Mouse (Mus musculus): Measurements from ENCODE around the gene Bco2. TPM values are rescaled to one million over a fixed set of nuclear protein-coding genes. Genes with fewer than 3 reads are reported as not detected.

The Bco2 gene
- polyA plus RNA-seq, 1 experiment from 2014 or later, result 0.37 TPM

GRCm38 (mm10) chr9:50500974-50501501, 53.9 kb downstream of the Bco2 start:
- Histone ChIP-seq H3K4me2 (peak overlapping the region; percentile 53), H3K36me3 (ENCODE audit: poor library complexity, severe bottlenecking) (no peaks in the 10 kb centered on the region), H3K9ac (no peak overlapping the region), H3K4me1 (peaks cover under 1% of the 10 kb centered on the region), H3K9me3 (replicated peaks) (no peaks in the 10 kb centered on the region), H3K4me3 (peak overlapping the region; percentile 31), H3K27ac (no peak overlapping the region), H3K27me3 (no peaks in the 10 kb centered on the region)
- peak; percentile 85 for ATAC-seq
- 26% methylated on average over 14 of the region's 14 CpGs for WGBS

GRCm38 (mm10) chr9:50500467-50500973, 54.5 kb downstream of the Bco2 start:
- no peak for ATAC-seq
- WGBS, result 74% methylated on average over 15 of the region's 15 CpGs
- Histone ChIP-seq H3K27ac (no peak overlapping the region), H3K27me3 (no peaks in the 10 kb centered on the region), H3K36me3 (ENCODE audit: poor library complexity, severe bottlenecking) (no peaks in the 10 kb centered on the region), H3K4me2 (peak overlapping the region; percentile 53), H3K9ac (no peak overlapping the region), H3K4me1 (peaks cover 5% of the 10 kb centered on the region), H3K4me3 (peak overlapping the region; percentile 31), H3K9me3 (replicated peaks) (no peaks in the 10 kb centered on the region)

GRCm38 (mm10) chr9:50499781-50500180, 55.2 kb downstream of the Bco2 start:
- no peak overlapping the region for H3K27ac ChIP-seq

GRCm38 (mm10) chr9:50498815-50499214, 56.2 kb downstream of the Bco2 start:
- Histone ChIP-seq H3K27ac (no peak overlapping the region), H3K27me3 (no peaks in the 10 kb centered on the region), H3K4me1 (peaks cover 5% of the 10 kb centered on the region), H3K9me3 (replicated peaks) (no peaks in the 10 kb centered on the region), H3K9ac (no peak overlapping the region), H3K36me3 (ENCODE audit: poor library complexity, severe bottlenecking) (no peaks in the 10 kb centered on the region), H3K4me2 (no peak overlapping the region), H3K4me3 (no peak overlapping the region)
- WGBS, result 85% methylated on average over 16 of the region's 16 CpGs
- no peak for ATAC-seq

More at GRCm38 (mm10) chr9:50499781-50500180, 55.2 kb downstream of the Bco2 start:
- Histone ChIP-seq H3K4me3 (no peak overlapping the region), H3K9ac (no peak overlapping the region), H3K4me1 (peaks cover 5% of the 10 kb centered on the region), H3K4me2 (no peak overlapping the region), H3K36me3 (ENCODE audit: poor library complexity, severe bottlenecking) (no peaks in the 10 kb centered on the region), H3K9me3 (replicated peaks) (no peaks in the 10 kb centered on the region), H3K27me3 (no peaks in the 10 kb centered on the region)
- ATAC-seq, result no peak
- WGBS, result 90% methylated on average over 3 of the region's 3 CpGs

- peaks cover 5% of the 10 kb centered on the region for H3K4me1 ChIP-seq
- H3K4me3 ChIP-seq, result no peak overlapping the region
- H3K4me2 ChIP-seq, result no peak overlapping the region
- 88% methylated on average over 2 of the region's 2 CpGs for WGBS
- no peaks in the 10 kb centered on the region for H3K9me3 ChIP-seq (replicated peaks)
- no peak overlapping the region for H3K9ac ChIP-seq
- no peaks in the 10 kb centered on the region for H3K27me3 ChIP-seq
- no peak for ATAC-seq
- no peak overlapping the region for H3K27ac ChIP-seq
- H3K36me3 ChIP-seq (ENCODE audit: poor library complexity, severe bottlenecking), result no peaks in the 10 kb centered on the region
Measured at GRCm38 (mm10) chr9:50497536-50497935, 57.4 kb downstream of the Bco2 start.

GRCm38 (mm10) chr9:50497076-50497475, 57.9 kb downstream of the Bco2 start:
- Histone ChIP-seq H3K4me3 (no peak overlapping the region), H3K9ac (no peak overlapping the region), H3K27me3 (no peaks in the 10 kb centered on the region), H3K4me1 (peaks cover 5% of the 10 kb centered on the region), H3K4me2 (no peak overlapping the region), H3K27ac (no peak overlapping the region), H3K36me3 (ENCODE audit: poor library complexity, severe bottlenecking) (no peaks in the 10 kb centered on the region), H3K9me3 (replicated peaks) (no peaks in the 10 kb centered on the region)
- ATAC-seq, result no peak
- WGBS, result 72% methylated on average over 6 of the region's 6 CpGs

- no peak overlapping the region for H3K4me3 ChIP-seq
- H3K9ac ChIP-seq, result no peak overlapping the region
- H3K27me3 ChIP-seq, result no peaks in the 10 kb centered on the region
- H3K9me3 ChIP-seq (replicated peaks), result no peaks in the 10 kb centered on the region
- ATAC-seq, result no peak
- H3K27ac ChIP-seq, result no peak overlapping the region
- WGBS, result 16% methylated on average over 6 of the region's 6 CpGs
- no peaks in the 10 kb centered on the region for H3K36me3 ChIP-seq (ENCODE audit: poor library complexity, severe bottlenecking)
- H3K4me2 ChIP-seq, result no peak overlapping the region
- peaks cover 5% of the 10 kb centered on the region for H3K4me1 ChIP-seq
Measured at GRCm38 (mm10) chr9:50496546-50496945, 58.4 kb downstream of the Bco2 start.

GRCm38 (mm10) chr9:50496151-50496505, 58.9 kb downstream of the Bco2 start:
- 14% methylated on average over 6 of the region's 6 CpGs for WGBS
- Histone ChIP-seq H3K27ac (no peak overlapping the region), H3K9me3 (replicated peaks) (no peaks in the 10 kb centered on the region), H3K9ac (no peak overlapping the region), H3K4me2 (0 out of 2 replicates have a peak overlapping the region, but pooled peaks have one; percentile 13), H3K27me3 (no peaks in the 10 kb centered on the region), H3K36me3 (ENCODE audit: poor library complexity, severe bottlenecking) (no peaks in the 10 kb centered on the region), H3K4me3 (no peak overlapping the region), H3K4me1 (peaks cover 5% of the 10 kb centered on the region)
- no peak for ATAC-seq

- Histone ChIP-seq H3K27me3 (no peaks in the 10 kb centered on the region), H3K36me3 (ENCODE audit: poor library complexity, severe bottlenecking) (no peaks in the 10 kb centered on the region), H3K9ac (no peak overlapping the region), H3K9me3 (replicated peaks) (no peaks in the 10 kb centered on the region), H3K27ac (no peak overlapping the region), H3K4me2 (0 out of 2 replicates have a peak overlapping the region, but pooled peaks have one; percentile 13), H3K4me1 (peaks cover 5% of the 10 kb centered on the region), H3K4me3 (no peak overlapping the region)
- WGBS, result 72% methylated on average over 10 of the region's 10 CpGs
- no peak for ATAC-seq
Measured at GRCm38 (mm10) chr9:50495405-50496150, 59.4 kb downstream of the Bco2 start.

GRCm38 (mm10) chr9:50494311-50494710, 60.7 kb downstream of the Bco2 start, which contains the start of gene Plet1:
Plet1 (plus strand) TSS chr9:50494525.
- Histone ChIP-seq H3K36me3 (ENCODE audit: poor library complexity, severe bottlenecking) (no peaks in the 10 kb centered on the region), H3K4me2 (no peak within 1 kb of the TSS), H3K4me1 (peaks cover 5% of the 10 kb centered on the region; the same call in 1 of the 2 replicates), H3K27me3 (no peaks in the 10 kb centered on the region), H3K9ac (no peak within 1 kb of the TSS), H3K27ac (no peak within 1 kb of the TSS), H3K4me3 (no peak within 1 kb of the TSS), H3K9me3 (replicated peaks) (no peaks in the 10 kb centered on the region)
- ATAC-seq, result no peak
- 92% methylated on average over 6 of the region's 6 CpGs for WGBS

GRCm38 (mm10) chr9:50493777-50494176, 61.2 kb downstream of the Bco2 start:
- Histone ChIP-seq H3K27me3 (no peaks in the 10 kb centered on the region), H3K4me2 (no peak overlapping the region), H3K4me3 (no peak overlapping the region), H3K4me1 (peaks cover 5% of the 10 kb centered on the region; the same call in 1 of the 2 replicates), H3K9ac (no peak overlapping the region), H3K36me3 (ENCODE audit: poor library complexity, severe bottlenecking) (no peaks in the 10 kb centered on the region), H3K27ac (no peak overlapping the region), H3K9me3 (replicated peaks) (no peaks in the 10 kb centered on the region)
- WGBS, result 75% methylated on average over 2 of the region's 2 CpGs
- no peak for ATAC-seq

- Histone ChIP-seq H3K4me2 (no peak overlapping the region), H3K4me3 (no peak overlapping the region), H3K27me3 (no peaks in the 10 kb centered on the region), H3K4me1 (peaks cover 5% of the 10 kb centered on the region; the same call in 1 of the 2 replicates), H3K9ac (no peak overlapping the region), H3K9me3 (replicated peaks) (no peaks in the 10 kb centered on the region), H3K36me3 (ENCODE audit: poor library complexity, severe bottlenecking) (no peaks in the 10 kb centered on the region), H3K27ac (no peak overlapping the region)
- ATAC-seq, result no peak
- WGBS, result 82% methylated on average over 2 of the region's 2 CpGs
Measured at GRCm38 (mm10) chr9:50491531-50492045, 63.4 kb downstream of the Bco2 start.

Data from forebrain, embryonic 13.5 days (tissue).